Mouse (Mus musculus) hindbrain, embryonic 11.5 days (tissue): Measurements from ENCODE around the gene Gm5431. TPM values are rescaled to one million over a fixed set of nuclear protein-coding genes. Genes with fewer than 3 reads are reported as not detected.
"Not testable (repeated sequence)": the region's sequence is repeated elsewhere in the genome, so short reads cannot be mapped to it uniquely, and the experiment has no call there.

Experiments used
- ATAC-seq: fragments of 200-750 bp; cut with Nextera tagmentation; 2 replicates; pipeline ENCODE4 v1.8.0; 2017; ENCODE audit warnings: mild to moderate bottlenecking, moderate TSS enrichment, moderate library complexity; ENCODE audit not compliant: low FRiP score
- DNase-seq: peaks from one replicate; pipeline ENCODE4 v3.0.0-alpha.2; 2015; ENCODE audit warnings: low spot score
- H3K27ac ChIP-seq: fragments of 300-500 bp; sonication (generic); 2 replicates; pipeline ENCODE4 v1.5.1; 2014; ENCODE audit warnings: mild to moderate bottlenecking, low read depth, low read length
- H3K27me3 ChIP-seq: fragments of 300-500 bp; sonication (generic); 2 replicates; pipeline ENCODE4 v1.6.1; 2014; ENCODE audit warnings: mild to moderate bottlenecking, low read length, moderate library complexity, mixed read lengths; ENCODE audit not compliant: control insufficient read depth, insufficient read depth
- H3K36me3 ChIP-seq: fragments of 300-500 bp; sonication (generic); 2 replicates; pipeline ENCODE4 v1.6.1; 2014; ENCODE audit warnings: mild to moderate bottlenecking, low read length, moderate library complexity, mixed read lengths; ENCODE audit not compliant: control insufficient read depth, insufficient read depth
- H3K4me1 ChIP-seq: fragments of 300-500 bp; sonication (generic); replicated peaks from 2 replicates; pipeline ENCODE4 v1.6.1; 2014; ENCODE audit warnings: low read length, mixed read lengths; ENCODE audit not compliant: control insufficient read depth, insufficient read depth
- H3K4me2 ChIP-seq: fragments of 300-500 bp; sonication (generic); replicated peaks from 2 replicates; pipeline ENCODE4 v1.6.1; 2014; ENCODE audit warnings: mild to moderate bottlenecking, low read depth, low read length
- H3K4me3 ChIP-seq: fragments of 300-500 bp; sonication (generic); 2 replicates; pipeline ENCODE4 v1.5.1; 2014; ENCODE audit warnings: low read depth, low read length
- H3K9ac ChIP-seq: fragments of 300-500 bp; sonication (generic); 2 replicates; pipeline ENCODE4 v1.6.1; 2014; ENCODE audit warnings: low read depth, low read length
- H3K9me3 ChIP-seq: fragments of 300-500 bp; sonication (generic); 2 replicates; pipeline ENCODE4 v1.6.1; 2016; ENCODE audit warnings: low read length; ENCODE audit not compliant: control insufficient read depth
- WGBS: fragments of 180-500 bp; shearing (Covaris S2); extraction: QIAGEN DNeasy Blood & Tissue Kit; methylation state at CpG from one replicate; pipeline ENCODE4 v1.1.7; 2014; 5-methylcytosine and 5-hydroxymethylcytosine counted together
- polyA plus RNA-seq: library from polyadenylated mRNA; unstranded; fragments of >200 nt; fragmentation: Nextera tagmentation; extraction: Ambion mirVana; gene quantifications from 2 replicates; pipeline ENCODE4 v1.2.1, GENCODE M21; 2014

Gm5431 gene
- polyA plus RNA-seq, 1 experiment from 2014 or later, result 0.26 TPM

DNA sequence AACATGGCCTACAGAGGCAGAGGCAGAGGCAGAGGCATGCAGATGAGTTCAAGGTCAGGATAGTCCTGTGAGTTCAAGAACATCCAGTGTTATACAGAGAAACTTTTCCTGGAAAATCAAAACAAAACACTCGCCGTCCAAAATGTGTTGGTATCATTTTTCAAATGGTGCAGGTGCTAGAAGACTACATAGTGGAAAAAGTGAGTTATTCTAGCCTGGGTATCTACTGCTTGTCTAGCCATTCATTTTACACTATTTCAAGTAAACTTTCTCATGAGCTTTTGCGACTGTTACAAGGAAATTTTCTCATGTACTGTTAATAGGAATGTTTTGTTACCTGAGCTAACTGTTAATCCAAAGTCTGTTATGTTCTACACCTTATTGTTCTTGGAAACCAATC, 16.4 kb upstream of the Gm5431 start:
- Histone ChIP-seq H3K4me1 (no peaks in the 10 kb centered on the region), H3K4me3 (no peak overlapping the region), H3K36me3 (no peaks in the 10 kb centered on the region), H3K9me3 (no peaks in the 10 kb centered on the region), H3K4me2 (no peak overlapping the region), H3K9ac (no peak overlapping the region), H3K27ac (no peak overlapping the region), H3K27me3 (no peaks in the 10 kb centered on the region)
- ATAC-seq (no peak), DNase-seq (no peak)
- WGBS, result 85% methylated on average over 3 of the region's 3 CpGs

DNA sequence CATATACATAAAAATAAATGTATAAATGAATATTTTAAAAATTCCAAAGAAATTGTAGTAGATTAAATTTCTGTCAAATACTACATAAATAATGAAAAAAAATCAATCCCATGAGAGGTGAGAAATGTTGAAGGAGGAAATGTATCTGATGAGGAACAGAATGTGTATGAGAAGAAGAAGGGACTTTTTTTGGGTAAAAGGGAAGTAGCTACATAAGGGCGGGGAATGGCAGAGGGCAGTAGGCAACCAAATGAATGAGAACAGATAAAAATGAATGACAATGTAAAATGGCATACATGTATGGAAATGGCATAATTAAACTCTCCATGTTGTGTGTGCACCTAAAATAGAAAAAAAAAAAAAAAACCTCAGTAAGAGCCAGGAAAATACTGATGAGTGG, 11.6 kb upstream of the Gm5431 start:
- no peak for DNase-seq
- Histone ChIP-seq H3K9me3 (no peaks in the 10 kb centered on the region), H3K9ac (no peak overlapping the region), H3K27ac (no peak overlapping the region), H3K4me1 (no peaks in the 10 kb centered on the region), H3K27me3 (no peaks in the 10 kb centered on the region), H3K4me2 (no peak overlapping the region), H3K36me3 (no peaks in the 10 kb centered on the region), H3K4me3 (no peak overlapping the region)
- ATAC-seq, result no peak
- WGBS, result 90% methylated on average over 1 of the region's 1 CpGs

DNA sequence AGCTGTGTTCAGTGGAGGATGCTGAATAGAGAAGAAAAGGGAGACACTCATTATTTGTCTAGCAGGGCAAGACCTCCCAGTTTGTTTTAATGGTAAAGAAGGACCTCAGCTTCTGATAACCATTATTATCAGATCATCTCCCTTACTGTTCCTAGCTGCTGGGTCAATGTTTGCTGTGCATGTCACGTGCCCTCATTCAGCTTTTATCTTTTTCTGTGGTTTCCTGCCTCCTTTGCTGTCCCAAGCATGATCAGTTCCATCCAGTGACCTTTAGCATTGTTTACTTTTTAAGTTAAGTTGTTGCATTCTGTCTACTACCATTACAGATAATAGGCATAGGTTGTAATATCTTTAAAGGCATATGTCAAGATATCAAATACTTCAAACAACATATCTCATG, 6.4 kb upstream of the Gm5431 start:
- Histone ChIP-seq H3K4me3 (no peak overlapping the region), H3K27me3 (no peaks in the 10 kb centered on the region), H3K36me3 (no peaks in the 10 kb centered on the region), H3K4me2 (no peak overlapping the region), H3K27ac (no peak overlapping the region), H3K9ac (no peak overlapping the region), H3K9me3 (no peaks in the 10 kb centered on the region), H3K4me1 (no peaks in the 10 kb centered on the region)
- 45% methylated on average over 1 of the region's 1 CpGs for WGBS
- DNase-seq (no peak), ATAC-seq (no peak)

DNA sequence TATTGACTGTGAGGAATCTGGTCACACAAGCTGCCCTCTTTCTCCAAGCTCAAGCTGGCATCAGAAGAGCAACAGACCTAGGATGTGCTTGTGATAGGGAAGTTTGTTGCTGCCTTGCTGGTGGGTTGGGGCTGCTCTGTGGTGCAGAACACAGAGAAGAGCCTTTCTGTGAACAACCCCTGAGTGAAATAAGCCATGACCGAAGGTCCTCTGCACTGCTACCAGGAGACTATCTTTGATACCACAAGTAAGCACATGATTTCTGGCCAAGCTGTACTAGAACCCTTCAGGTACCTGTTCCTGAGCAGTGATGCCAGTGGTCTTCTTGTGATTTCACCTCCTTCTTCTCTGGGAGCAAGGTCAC, 465 bp downstream of the Gm5431 start:
- DNase-seq, H3K9ac ChIP-seq, H3K4me3 ChIP-seq, H3K27ac ChIP-seq, H3K4me2 ChIP-seq, ATAC-seq, H3K36me3 ChIP-seq, H3K9me3 ChIP-seq, H3K4me1 ChIP-seq, H3K27me3 ChIP-seq: not testable (repeated sequence)
- 88% methylated on average over 1 of the region's 1 CpGs for WGBS

DNA sequence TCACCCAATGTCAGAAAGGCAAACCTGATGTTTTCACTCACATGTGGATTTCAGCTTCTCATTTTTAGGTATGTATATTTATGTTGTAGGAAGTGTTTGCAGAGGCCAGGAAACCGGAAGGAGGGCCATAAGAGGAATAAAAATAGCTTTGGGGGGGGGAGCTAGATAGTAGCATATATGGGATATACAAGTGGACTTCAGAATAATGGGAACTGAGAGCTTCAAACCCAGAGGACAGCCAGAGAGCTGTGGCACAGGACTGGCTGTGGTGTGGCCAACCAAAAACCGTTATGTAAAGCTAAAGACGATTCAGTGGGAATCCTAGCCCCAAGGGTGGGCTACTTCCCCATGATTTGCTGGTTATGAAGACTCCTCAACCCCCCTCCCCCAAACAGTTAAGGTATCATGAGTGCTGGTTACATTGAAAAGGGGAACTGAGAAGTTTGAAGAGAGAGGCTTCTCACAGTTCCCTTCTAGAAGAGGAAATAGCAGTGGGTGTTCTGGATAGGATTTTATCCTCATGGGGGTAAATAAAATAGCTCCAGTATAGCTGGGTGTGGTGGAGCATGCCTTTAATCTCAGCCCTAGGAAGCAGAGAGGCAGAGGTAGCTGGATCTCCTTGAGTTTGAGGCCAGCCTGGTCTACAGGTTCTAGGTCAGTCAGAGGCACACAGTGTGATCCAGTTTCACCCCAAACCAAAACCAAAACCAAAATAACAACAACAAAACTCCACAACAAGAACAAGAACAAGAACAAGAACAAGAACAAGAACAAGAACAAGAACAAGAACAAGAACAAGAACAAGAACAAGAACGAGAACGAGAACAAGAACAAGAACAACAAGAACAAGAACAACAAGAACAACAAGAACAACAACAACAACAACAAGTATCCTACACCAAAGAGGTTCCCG, 1.1 kb downstream of the Gm5431 start:
- H3K9ac ChIP-seq, H3K4me2 ChIP-seq, DNase-seq, H3K27me3 ChIP-seq, H3K27ac ChIP-seq, H3K4me3 ChIP-seq, ATAC-seq, H3K4me1 ChIP-seq, H3K9me3 ChIP-seq, H3K36me3 ChIP-seq: not testable (repeated sequence)
- 78% methylated on average over 6 of the region's 6 CpGs for WGBS

DNA sequence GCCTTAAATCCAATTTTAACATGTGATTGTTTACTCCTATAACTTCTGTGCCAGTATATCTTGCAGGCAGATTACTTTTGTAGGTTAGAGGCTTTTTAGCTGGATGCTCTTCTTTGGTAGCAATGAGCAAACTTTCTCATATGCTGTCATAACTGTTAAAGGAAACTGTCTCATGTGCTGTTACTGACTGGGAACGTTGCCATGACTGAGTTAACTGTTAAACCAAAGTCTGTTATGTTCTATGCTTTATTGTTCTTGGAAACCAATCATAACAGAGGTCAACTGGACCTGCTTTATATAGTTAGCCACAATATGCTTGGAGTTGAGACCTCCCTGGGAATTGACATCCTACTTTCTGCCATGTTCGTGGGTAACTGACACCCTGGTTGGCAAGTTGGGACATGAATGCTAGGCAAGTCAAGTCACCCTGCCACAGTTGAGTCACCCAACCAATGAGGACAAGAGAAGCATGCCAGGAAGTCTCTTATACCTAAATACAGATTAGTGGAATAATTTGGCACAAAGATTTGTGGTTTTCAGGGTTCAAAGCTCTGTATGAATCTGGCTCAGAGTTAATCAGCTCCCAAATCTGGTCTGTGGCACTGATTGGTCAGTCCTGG, 3.1 kb downstream of the Gm5431 start:
- H3K4me1 ChIP-seq, result no peaks in the 10 kb centered on the region
- H3K9me3 ChIP-seq, result no peaks in the 10 kb centered on the region
- no peak overlapping the region for H3K4me2 ChIP-seq
- no peak overlapping the region for H3K4me3 ChIP-seq
- no peaks in the 10 kb centered on the region for H3K27me3 ChIP-seq
- no peaks in the 10 kb centered on the region for H3K36me3 ChIP-seq
- DNase-seq (no peak), ATAC-seq (no peak)
- H3K9ac ChIP-seq, result no peak overlapping the region
- no peak overlapping the region for H3K27ac ChIP-seq
- 82% methylated on average over 2 of the region's 2 CpGs for WGBS

DNA sequence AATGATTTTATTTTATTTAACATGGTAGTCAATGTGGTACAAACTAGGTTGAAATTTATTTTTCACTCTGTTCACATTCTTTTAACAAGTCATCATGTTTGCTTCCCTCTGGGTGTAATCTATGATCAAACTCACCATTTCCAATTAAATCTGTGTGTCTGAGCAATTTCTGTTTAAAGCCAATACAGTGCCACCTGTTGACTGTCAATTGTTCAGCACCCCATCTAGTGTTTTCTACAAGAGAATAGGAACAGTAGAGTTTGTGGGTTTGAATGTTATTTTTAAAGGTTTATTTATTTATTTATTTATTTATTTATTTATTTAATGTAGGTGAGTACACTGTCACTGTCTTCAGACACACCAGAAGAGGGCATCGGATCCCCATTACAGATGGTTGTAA, 25.3 kb downstream of the Gm5431 start:
- Histone ChIP-seq H3K27ac (no peak overlapping the region), H3K4me3 (no peak overlapping the region), H3K4me2 (no peak overlapping the region), H3K9me3 (no peaks in the 10 kb centered on the region), H3K36me3 (no peaks in the 10 kb centered on the region), H3K9ac (no peak overlapping the region), H3K27me3 (no peaks in the 10 kb centered on the region), H3K4me1 (no peaks in the 10 kb centered on the region)
- WGBS, result 93% methylated on average over 1 of the region's 1 CpGs
- no peak for DNase-seq
- no peak for ATAC-seq

DNA sequence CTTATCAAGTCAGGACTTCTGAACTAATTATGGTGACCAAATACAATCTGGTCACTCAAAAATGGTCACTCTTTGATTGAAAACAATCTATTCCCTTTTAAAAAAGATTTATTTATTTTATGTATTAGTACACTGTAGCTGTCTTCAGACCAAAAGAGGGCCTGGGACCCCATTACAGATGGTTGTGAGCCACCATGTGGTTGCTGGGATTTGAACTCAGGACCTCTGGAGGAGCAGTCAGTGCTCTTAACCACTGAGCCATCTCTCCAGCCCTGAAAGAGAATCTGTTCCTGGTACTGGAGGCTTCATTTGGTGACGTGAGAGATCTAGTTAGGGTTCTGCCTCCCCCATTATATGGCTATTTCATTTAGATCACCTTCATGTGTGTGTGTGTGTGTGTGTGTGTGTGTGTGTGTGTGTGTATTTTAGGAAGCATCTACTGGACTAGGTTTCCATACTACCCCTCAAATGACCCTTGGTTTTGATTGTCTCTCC, 26.6 kb downstream of the Gm5431 start:
- 80% methylated on average over 1 of the region's 1 CpGs for WGBS

DNA sequence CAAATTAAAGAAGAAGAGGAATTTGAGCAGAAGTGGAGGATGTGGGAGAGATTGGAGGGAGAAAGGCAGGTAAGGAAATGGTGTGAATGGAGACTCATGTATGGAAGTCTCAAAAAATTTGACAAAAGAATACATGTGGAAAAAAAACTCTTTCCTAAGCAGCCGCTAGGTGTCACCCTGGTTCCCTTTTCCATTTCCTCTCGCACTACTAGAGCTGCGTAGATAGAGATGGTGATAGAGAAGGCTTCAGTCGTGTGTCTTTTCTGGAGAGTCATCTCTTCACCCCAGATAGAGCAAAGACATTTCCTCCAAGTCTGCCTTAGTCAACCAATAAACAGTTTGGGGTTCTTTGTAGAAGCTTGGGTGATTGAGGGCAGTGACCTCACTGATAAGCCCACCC, 27.5 kb downstream of the Gm5431 start:
- H3K9ac ChIP-seq, result no peak overlapping the region
- WGBS, result 3% methylated on average over 4 of the region's 4 CpGs
- H3K4me2 ChIP-seq, result no peak overlapping the region
- no peak overlapping the region for H3K4me3 ChIP-seq
- no peaks in the 10 kb centered on the region for H3K36me3 ChIP-seq
- no peak overlapping the region for H3K27ac ChIP-seq
- no peaks in the 10 kb centered on the region for H3K27me3 ChIP-seq
- H3K4me1 ChIP-seq, result no peaks in the 10 kb centered on the region
- no peaks in the 10 kb centered on the region for H3K9me3 ChIP-seq
- ATAC-seq (peak; percentile 25; the same call in 1 of the 2 replicates), DNase-seq (peak; percentile 73)

More for the DNA sequence above, 26.6 kb downstream of the Gm5431 start:
- H3K9me3 ChIP-seq, H3K27ac ChIP-seq, H3K9ac ChIP-seq, H3K4me1 ChIP-seq, H3K4me2 ChIP-seq, H3K4me3 ChIP-seq, H3K36me3 ChIP-seq, DNase-seq, H3K27me3 ChIP-seq, ATAC-seq: not testable (repeated sequence)
